Mouse (Mus musculus): ENCODE measurements at regions not wholly inside any gene's neighbourhood (a gene's known extent, or its start where the extent isn't known, plus 50 kb on each side); places are given as distances from the start of the nearest gene placed in this dataset.
"Not testable (repeated sequence)": the region's sequence is repeated elsewhere in the genome, so short reads cannot be mapped to it uniquely, and the experiment has no call there.

DNA sequence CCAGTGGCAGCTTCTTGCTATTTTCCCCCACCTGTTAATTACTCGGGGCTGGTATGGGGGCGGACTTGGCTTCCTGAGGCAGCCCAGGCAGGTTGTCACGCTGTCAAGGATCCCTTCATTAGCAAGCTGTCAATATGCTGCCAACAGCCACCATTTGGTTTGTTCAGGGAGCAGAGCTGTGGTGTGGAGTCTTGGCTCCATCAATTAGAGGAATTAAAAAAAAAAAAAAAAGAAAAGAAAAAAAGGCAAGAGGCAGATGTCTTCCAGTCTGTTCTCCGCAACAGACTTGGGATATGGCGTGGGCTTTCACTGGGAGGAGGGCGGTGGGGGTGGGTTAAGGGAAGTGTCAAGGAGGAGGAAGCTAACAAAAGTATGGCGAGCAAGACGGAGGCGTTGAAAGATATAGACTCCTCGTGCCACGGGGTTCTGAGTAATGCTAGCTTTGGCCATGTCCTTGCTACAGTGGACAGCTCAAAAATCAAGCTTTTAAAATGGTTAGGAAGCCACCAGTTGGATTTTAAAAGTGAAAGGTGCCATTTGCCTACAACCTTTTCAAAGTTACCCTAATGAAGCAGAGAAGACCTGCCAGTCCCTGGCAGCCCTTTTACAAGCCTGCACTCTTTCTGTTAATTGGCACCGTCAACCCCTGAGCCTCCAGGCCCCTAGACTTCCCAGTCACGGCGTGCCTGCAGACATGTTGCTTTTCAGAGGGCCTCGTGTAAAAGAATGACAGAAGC lies 530.7 kb downstream of the Pdcd6ip start:
- no peak for DNase-seq

DNA sequence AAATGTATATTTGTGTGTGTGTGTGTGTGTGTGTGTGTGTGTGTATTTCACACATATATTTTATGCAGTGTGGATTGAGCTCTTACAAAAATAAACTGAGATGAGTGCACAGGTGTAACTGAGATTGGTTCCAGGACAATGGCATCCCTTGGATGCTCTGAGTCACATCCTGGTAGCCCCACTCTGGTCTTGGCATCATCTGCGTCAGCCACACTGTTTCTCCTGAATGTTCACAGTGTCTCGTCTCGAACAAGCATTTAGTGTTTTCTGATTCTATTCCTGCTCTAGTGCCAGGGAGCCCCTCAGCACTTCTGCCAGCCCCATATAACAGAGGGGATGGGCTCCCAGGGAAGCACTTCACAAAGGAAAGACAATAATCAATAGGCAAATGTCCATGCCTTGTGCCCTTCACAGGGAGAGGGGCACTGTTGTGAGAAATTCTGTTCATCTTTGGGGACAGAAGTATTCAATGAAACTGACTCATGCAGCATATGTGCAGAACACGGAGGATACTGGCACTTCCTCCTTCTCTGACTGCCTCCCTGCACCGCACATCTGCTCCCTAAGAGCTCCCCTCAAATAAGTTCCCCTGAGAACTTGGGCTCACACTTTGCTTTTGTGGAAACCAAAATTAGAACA lies 536.2 kb downstream of the Pdcd6ip start:
- no peak for DNase-seq

- no peak for DNase-seq
Observed at GRCm38 (mm10) chr9:113162897-113163874, 544.9 kb downstream of the Pdcd6ip start.

DNA sequence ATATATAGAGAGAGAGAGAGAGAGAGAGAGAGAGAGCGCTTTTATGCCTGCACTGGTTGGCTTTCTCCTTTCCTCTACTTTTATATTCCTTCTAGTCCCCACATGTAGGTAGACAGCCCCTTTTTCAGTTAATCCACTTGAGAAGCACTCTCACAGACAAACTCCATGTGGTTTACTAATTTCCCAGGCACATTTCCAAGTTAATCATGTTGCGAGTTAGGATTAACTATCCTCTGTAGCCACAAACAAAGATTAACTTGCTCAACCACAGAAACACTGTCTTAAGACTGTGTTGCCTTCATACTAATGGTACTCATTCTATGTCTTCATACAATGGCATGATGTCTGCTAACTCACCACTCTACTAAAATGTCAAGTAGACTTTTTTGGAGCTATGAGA lies 548.0 kb downstream of the Pdcd6ip start:
- DNase-seq = no peak

- DNase-seq = no peak
Observed at GRCm38 (mm10) chr9:113158080-113158479, 550.0 kb downstream of the Pdcd6ip start.

GRCm38 (mm10) chr9:113157474-113158076 lies 550.5 kb downstream of the Pdcd6ip start:
- DNase-seq = no peak

DNA sequence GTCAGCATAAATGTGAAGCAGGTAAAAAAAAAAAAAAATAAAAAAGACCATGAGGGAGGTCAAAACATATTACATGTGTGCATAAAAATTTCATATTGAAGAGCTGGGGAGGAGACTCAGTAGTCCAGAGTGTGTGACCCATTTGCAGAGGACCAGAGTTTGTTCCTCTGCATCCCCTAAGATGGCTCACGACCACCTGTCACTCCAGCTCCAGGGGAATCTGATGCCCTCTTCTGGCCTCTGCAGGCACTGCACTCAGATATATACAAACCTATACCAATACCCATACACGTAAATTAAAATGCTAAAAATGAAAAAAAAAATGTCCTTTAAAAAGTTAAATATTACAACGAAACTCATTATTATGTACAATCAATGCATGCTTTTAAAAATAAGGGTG lies 551.4 kb downstream of the Pdcd6ip start:
- DNase-seq = no peak

DNA sequence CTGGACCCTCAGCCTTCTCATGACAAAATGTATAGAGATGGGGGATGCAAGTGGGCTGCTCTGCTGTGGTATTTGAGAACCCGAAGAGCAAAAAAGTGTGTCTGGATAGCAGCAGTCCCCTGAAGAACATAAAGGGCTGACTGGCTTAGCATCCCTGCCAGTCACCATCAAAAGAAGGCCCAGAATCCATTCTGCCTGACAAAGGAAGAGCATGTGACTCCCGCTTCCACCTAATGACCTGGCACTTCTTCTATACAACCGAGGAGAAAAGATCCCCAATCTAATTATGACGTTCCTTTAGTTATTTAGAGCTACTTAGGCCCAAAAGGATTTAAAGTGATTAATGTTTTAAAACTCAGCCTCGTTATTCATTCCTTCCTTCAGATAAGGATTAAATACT lies 559.0 kb downstream of the Pdcd6ip start:
- no peak for DNase-seq

DNA sequence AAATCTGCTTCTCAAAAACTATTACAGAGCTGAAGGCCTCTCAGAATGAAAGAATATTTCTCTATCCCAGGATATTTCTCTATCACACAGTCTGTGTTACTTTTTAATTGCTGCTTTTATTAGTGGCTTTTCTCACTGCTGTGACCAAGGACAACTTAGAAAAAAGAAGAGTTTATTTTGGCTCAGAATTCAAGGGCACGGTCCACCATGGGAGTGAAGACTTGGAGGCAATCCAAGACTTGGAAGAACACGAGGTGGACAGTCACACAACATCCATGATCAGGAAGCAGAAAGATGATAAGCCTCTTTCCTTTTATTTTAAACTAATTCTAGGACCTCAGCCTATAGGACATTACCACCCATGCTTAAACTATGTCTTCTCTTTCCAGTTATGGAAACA lies 561.5 kb downstream of the Pdcd6ip start:
- peak in 1 of 2 experiments; percentile 17 for DNase-seq

GRCm38 (mm10) chr9:113145036-113145435 lies 563.0 kb downstream of the Pdcd6ip start:
- DNase-seq = no peak

- DNase-seq = no peak
Observed at GRCm38 (mm10) chr9:113134611-113135010, 573.4 kb downstream of the Pdcd6ip start.

GRCm38 (mm10) chr9:113123004-113123692 lies 584.9 kb downstream of the Pdcd6ip start:
- no peak for DNase-seq

DNA sequence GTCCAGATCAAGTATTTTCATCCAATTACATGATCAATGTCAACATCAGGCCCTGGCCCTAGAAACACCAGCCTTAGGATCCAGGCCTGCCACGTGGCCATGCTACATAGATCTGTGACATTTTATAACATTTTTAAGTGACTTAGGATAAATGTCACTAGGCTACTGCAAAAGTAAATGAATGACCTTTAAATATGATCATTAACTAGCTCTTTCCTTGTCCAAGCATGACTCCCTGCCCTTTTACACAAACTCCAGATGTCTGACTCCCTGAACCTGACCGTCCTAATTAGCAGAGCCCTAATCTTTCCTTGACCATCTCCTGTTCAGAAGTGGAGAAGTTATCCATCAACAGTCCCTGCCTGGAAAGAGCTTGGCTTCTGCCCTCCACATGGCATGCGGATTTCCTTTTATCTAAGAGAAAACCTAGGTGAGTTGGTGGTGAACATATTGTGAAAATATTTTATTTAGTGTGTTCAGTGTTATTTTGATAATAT lies 585.8 kb downstream of the Pdcd6ip start:
- DNase-seq = no peak

- no peak for DNase-seq
Observed at GRCm38 (mm10) chr9:113120385-113120784, 587.7 kb downstream of the Pdcd6ip start.

GRCm38 (mm10) chr9:113119721-113120120 lies 588.3 kb downstream of the Pdcd6ip start:
- no peak for DNase-seq

- DNase-seq = no peak
Observed at GRCm38 (mm10) chr9:113115576-113115975, 592.5 kb downstream of the Pdcd6ip start.

DNA sequence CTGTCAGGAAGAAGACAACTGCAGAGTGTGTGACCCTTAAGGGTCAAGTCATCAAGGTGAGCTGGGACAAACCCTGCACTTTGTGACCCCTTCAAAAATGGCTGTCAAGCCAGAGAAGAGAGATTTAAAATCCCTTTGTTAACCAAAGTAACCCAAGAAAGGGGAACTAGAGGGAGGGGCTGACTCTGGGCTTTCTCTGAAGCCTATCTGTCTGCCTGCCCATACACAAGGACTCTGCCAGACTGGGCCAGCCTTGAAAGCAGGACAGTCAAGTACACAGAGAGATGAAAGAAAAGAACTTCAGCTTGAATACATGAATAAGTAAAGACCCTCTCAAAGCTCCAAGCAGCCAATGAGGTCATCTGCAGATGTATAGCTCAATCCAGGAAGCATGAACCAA lies 595.3 kb downstream of the Pdcd6ip start:
- no peak for DNase-seq

- DNase-seq = no peak
Observed at GRCm38 (mm10) chr9:113101733-113102132, 606.3 kb downstream of the Pdcd6ip start.

DNA sequence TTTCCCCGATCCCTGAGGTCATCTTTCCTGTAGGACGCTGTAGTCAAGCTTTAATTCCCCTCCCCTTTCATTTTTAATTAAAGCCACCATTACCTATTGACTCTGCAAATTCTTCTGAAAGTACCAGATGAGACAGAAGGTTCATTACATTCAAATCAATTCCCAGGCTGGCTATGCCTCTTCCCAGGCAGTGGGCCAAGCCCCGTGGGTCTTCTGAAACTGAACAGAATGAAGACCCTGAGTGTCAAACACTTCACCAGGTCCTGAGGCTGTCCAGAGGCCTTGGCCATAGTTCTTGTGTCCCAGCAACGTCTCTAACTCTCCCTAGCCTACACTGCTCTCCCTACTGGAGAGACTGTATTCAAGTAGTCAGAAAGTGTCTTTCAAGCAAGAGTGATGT lies 607.4 kb downstream of the Pdcd6ip start:
- DNase-seq = no peak

DNA sequence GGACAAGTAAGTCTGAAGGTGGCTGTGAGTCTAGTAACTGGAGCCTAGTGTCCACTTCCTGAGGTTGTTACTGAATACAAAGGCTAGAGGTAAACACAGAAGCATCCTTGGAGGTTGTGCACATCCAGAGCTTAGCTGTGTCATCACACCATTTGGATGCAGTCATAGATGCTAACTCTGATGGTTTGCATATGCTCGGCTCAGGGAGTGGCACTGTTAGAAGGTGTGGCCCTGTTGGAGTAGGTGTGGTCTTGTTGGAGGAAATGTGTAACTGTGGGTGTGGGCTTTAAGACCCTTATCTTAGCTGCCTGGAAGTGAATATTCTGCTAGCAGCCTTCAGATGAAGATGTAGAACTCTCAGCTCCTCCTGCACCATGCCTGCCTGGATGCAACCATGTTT lies 612.6 kb downstream of the Pdcd6ip start:
- not testable (repeated sequence) for DNase-seq

- DNase-seq = no peak
Observed at GRCm38 (mm10) chr9:113093863-113094390, 614.1 kb downstream of the Pdcd6ip start.

Data from adrenal gland, postnatal 36 days (tissue).